Mouse (Mus musculus) stomach, embryonic 16.5 days (tissue): ENCODE data around the gene Chrm4. TPM values are rescaled to one million over a fixed set of nuclear protein-coding genes. Genes with fewer than 3 reads are reported as not detected.

Experiments used
- ATAC-seq: fragments of 200-750 bp; cut with Nextera tagmentation; 2 replicates; pipeline ENCODE4 v1.8.0; 2017; ENCODE audit warnings: moderate number of reproducible peaks, moderate TSS enrichment; ENCODE audit not compliant: insufficient read depth, low FRiP score
- H3K27ac ChIP-seq: fragments of 300-500 bp; sonication (generic); 2 replicates; pipeline ENCODE4 v1.5.1; 2014; ENCODE audit warnings: low read length
- H3K27me3 ChIP-seq: fragments of 300-500 bp; sonication (generic); 2 replicates; pipeline ENCODE4 v1.6.1; 2014; ENCODE audit warnings: low read length, control low read depth, mixed read lengths; ENCODE audit not compliant: control insufficient read depth, insufficient read depth
- H3K36me3 ChIP-seq: fragments of 300-500 bp; sonication (generic); 2 replicates; pipeline ENCODE4 v1.6.1; 2014; ENCODE audit warnings: low read length; ENCODE audit not compliant: control insufficient read depth, insufficient read depth
- H3K4me1 ChIP-seq: fragments of 300-500 bp; sonication (generic); 2 replicates; pipeline ENCODE4 v1.6.1; 2014; ENCODE audit warnings: low read length, control low read depth, mixed read lengths; ENCODE audit not compliant: control insufficient read depth, insufficient read depth
- H3K4me2 ChIP-seq: fragments of 300-500 bp; sonication (generic); 2 replicates; pipeline ENCODE4 v1.6.1; 2014; ENCODE audit warnings: low read depth, low read length, mixed read lengths
- H3K4me3 ChIP-seq: fragments of 300-500 bp; sonication (generic); replicated peaks from 2 replicates; pipeline ENCODE4 v1.5.1; 2014; ENCODE audit warnings: mild to moderate bottlenecking, low read length
- H3K9ac ChIP-seq: fragments of 300-500 bp; sonication (generic); 2 replicates; pipeline ENCODE4 v1.6.1; 2014; ENCODE audit warnings: low read length
- H3K9me3 ChIP-seq: fragments of 300-500 bp; sonication (generic); replicated peaks from 2 replicates; pipeline ENCODE4 v1.6.1; 2016; ENCODE audit warnings: low read length, control low read depth; ENCODE audit not compliant: control insufficient read depth
- WGBS: fragments of 180-500 bp; shearing (Covaris S2); extraction: QIAGEN DNeasy Blood & Tissue Kit; methylation state at CpG from one replicate; pipeline ENCODE4 v1.1.7; 2014; 5-methylcytosine and 5-hydroxymethylcytosine counted together
- polyA plus RNA-seq: library from polyadenylated mRNA; unstranded; fragments of >200 nt; fragmentation: Nextera tagmentation; extraction: Ambion mirVana; gene quantifications from 2 replicates; pipeline ENCODE4 v1.2.1, GENCODE M21; 2015

The Chrm4 gene
- polyA plus RNA-seq, result 0.27 and 0.31 TPM in 2 replicates

DNA sequence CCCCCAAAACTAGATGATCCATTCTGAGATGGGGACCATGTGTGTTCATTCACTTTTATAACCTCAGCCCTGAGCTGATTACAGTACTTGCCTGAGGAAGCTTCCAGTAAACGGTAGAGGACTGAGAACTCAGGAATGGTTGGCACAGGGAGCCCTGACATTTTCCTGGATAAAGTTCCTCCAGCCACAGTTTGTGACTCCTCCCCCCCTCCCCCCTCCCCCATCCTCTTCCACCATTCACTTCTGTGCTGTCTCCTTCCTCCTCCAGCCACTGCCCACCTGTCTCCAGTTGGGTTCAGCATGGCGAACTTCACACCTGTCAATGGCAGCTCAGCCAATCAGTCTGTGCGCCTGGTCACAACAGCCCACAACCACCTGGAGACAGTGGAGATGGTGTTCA lies at the start of gene Chrm4:
TSS of gene Chrm4 (plus strand) at position 301 of the 400 bp plus-strand sequence.
- H3K9ac ChIP-seq, result no peak within 1 kb of the TSS
- peaks cover 29% of the 10 kb centered on the region for H3K4me1 ChIP-seq
- 80% methylated on average over 3 of the region's 3 CpGs for WGBS
- H3K27ac ChIP-seq, result no peak within 1 kb of the TSS
- no peak within 1 kb of the TSS for H3K4me3 ChIP-seq
- no peaks in the 10 kb centered on the region for H3K36me3 ChIP-seq
- peaks cover 20% of the 10 kb centered on the region for H3K27me3 ChIP-seq
- ATAC-seq, result no peak
- H3K9me3 ChIP-seq, result no peaks in the 10 kb centered on the region
- H3K4me2 ChIP-seq, result peak within 1 kb of the TSS; percentile 41; the same call in 1 of the 2 replicates

DNA sequence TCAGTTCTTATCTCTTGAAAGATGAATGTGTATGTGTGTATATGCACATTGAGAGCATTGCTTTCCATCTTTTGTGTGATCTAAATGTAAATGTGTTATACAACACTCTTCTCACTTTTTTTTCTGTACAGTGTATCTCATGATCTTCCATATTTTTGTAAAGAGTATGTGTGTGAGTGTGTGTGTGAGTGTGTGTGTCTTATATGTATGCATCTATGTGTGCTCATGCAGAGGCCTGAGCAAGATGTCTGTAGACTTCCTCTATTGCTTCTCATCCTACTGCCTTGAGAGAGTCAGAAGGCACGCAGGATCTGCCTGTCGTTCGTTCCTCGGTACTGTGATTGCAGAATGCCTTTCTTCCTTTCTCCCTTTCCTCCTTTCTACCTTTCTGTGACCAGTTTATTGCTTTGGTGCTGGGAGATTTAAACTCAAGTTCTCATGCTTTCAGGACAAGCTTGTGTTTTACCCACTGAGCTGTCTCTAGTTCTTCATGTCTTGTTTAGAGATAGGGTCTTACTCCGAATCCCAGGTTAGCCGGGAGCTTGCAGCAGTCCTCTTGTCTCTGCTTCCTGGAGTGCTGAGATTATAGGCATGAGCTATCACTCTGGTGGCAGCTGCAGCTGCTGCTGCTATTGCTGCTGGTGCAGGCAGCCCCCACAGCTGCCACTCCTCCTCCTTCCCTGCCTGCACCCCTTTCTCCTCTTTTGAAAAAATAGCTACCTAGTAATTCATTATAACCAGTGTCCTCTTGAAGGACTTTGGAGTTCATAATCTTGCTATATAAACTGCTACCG lies 48.5 kb upstream of the Chrm4 start:
- H3K4me3 ChIP-seq, result no peak overlapping the region
- H3K4me1 ChIP-seq, result no peaks in the 10 kb centered on the region; the same call in 1 of the 2 replicates
- H3K9ac ChIP-seq, result no peak overlapping the region
- 42% methylated on average over 7 of the region's 7 CpGs for WGBS
- no peaks in the 10 kb centered on the region for H3K9me3 ChIP-seq
- H3K4me2 ChIP-seq, result no peak overlapping the region
- H3K27me3 ChIP-seq, result no peaks in the 10 kb centered on the region
- 0 out of 2 replicates have a peak, but pooled peaks cover 3% of the 10 kb centered on the region for H3K36me3 ChIP-seq
- no peak for ATAC-seq
- no peak overlapping the region for H3K27ac ChIP-seq

DNA sequence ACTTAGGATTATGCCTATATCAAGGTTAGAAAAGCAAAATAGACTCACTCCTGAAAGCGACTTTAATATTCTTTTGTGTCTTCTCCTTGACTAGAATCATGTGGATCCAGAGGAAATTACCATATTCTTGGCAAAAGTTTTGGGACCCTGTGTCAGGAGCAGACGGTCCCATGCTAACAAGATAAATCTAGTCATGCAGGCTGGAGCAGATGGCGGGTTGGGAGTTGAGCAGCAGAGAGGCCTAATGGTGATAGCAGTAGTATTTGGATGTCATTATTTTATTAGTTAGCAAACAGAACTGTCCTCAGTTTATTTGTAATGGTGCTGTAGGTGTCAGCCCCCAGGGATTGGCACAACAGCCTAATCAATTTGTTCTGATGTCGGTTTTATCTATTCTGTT lies 43.1 kb upstream of the Chrm4 start:
- H3K4me3 ChIP-seq, result no peak overlapping the region
- H3K9me3 ChIP-seq, result no peaks in the 10 kb centered on the region
- H3K36me3 ChIP-seq, result no peaks in the 10 kb centered on the region
- no peaks in the 10 kb centered on the region for H3K27me3 ChIP-seq
- no peak overlapping the region for H3K9ac ChIP-seq
- H3K27ac ChIP-seq, result no peak overlapping the region
- no peak overlapping the region for H3K4me2 ChIP-seq
- H3K4me1 ChIP-seq, result no peaks in the 10 kb centered on the region; the same call in 1 of the 2 replicates
- WGBS, result 67% methylated on average over 4 of the region's 4 CpGs
- ATAC-seq, result no peak

DNA sequence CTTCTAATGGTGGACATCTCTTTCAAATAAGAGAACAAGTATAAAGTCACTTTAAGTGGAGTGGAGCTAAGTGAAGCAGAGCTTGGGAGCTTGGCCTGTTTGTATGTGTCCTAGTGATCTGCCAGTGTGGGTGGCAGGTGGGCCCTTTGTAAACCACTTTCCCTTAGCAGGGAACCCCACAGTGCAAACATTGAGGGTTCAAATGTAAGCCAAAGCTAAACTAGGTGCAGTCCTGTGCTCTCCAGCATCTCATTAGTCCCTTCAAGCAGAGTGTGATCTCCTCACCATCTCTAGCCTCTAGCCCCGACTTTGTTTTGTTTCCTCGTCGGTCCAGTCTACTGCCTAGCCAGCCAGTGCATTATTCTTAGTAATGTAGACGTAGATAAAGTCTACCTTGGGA lies 42.4 kb upstream of the Chrm4 start:
- 63% methylated on average over 4 of the region's 4 CpGs for WGBS
- H3K4me2 ChIP-seq, result no peak overlapping the region
- no peaks in the 10 kb centered on the region for H3K4me1 ChIP-seq
- no peak for ATAC-seq
- no peaks in the 10 kb centered on the region for H3K36me3 ChIP-seq
- no peak overlapping the region for H3K4me3 ChIP-seq
- no peak overlapping the region for H3K9ac ChIP-seq
- H3K27ac ChIP-seq, result no peak overlapping the region
- H3K9me3 ChIP-seq, result no peaks in the 10 kb centered on the region
- H3K27me3 ChIP-seq, result no peaks in the 10 kb centered on the region

DNA sequence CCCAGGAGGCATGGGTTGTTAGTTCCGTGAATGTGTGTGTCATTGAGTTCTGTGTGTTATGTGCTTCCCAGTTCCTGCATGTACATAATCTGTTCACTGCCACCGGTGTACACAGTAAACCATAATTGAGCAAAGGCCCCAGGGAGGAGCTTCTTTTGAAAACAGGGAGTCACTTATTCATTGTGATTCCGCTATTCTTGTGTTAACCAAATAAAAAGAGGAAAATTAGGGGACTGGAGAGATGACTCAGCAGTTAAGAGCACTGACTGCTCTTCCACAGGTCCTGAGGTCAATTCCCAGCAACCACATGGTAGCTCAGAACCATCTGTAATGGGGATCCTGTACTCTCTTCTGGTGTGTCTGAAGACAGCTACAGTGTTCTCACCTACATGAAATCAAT lies 32.3 kb upstream of the Chrm4 start:
- H3K36me3 ChIP-seq, result peaks cover 2% of the 10 kb centered on the region; the same call in 1 of the 2 replicates
- WGBS, result 84% methylated on average over 3 of the region's 3 CpGs
- H3K9ac ChIP-seq, result no peak overlapping the region
- H3K27me3 ChIP-seq, result no peaks in the 10 kb centered on the region
- no peak overlapping the region for H3K27ac ChIP-seq
- no peak overlapping the region for H3K4me3 ChIP-seq
- H3K4me1 ChIP-seq, result no peaks in the 10 kb centered on the region
- H3K4me2 ChIP-seq, result no peak overlapping the region
- no peaks in the 10 kb centered on the region for H3K9me3 ChIP-seq
- no peak for ATAC-seq

DNA sequence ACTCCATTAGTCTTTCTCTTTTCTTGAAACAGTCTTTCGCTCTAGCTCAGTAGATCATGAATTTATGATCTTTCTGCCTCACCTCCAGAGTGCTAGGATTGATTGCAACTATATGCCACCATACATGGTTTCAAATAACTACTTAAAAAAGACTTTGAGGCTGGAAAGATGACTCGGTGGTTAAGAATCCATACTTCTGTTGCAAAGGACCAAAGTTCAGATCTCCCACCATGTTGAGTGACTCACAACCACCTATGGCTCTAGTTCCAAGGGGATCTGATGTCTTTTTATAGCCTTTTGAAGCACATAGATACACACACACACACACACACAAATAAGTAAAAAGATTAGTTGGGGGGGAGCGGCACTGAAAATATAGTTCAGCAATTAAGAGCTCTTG lies 31.6 kb upstream of the Chrm4 start:
- H3K27ac ChIP-seq, result no peak overlapping the region
- H3K27me3 ChIP-seq, result no peaks in the 10 kb centered on the region
- H3K36me3 ChIP-seq, result peaks cover 6% of the 10 kb centered on the region; the same call in 1 of the 2 replicates
- no peak overlapping the region for H3K9ac ChIP-seq
- ATAC-seq, result no peak
- WGBS, result 83% methylated on average over 3 of the region's 3 CpGs
- no peak overlapping the region for H3K4me2 ChIP-seq
- H3K4me1 ChIP-seq, result no peaks in the 10 kb centered on the region
- H3K4me3 ChIP-seq, result no peak overlapping the region
- H3K9me3 ChIP-seq, result no peaks in the 10 kb centered on the region

DNA sequence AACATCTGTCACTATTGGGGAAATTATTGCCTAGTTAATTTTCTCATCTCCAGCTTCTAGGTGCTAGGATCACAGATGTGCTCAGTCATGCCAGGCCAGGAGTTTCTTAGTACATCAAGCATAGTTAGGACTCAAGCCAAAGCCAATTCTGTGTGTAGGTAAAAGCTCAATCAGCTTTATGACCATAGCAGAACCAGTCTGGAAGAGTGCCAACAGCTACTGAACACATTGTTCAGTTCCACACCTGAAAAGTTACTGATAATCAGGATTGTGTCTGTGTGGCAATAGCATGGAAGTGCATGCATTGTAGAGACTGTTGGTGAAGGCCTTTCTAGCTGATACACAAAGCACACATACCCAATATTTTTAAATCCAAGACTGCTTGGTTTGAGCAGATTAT lies 29.1 kb upstream of the Chrm4 start:
- 0 out of 2 replicates have a peak, but pooled peaks have one; percentile 17 for ATAC-seq

DNA sequence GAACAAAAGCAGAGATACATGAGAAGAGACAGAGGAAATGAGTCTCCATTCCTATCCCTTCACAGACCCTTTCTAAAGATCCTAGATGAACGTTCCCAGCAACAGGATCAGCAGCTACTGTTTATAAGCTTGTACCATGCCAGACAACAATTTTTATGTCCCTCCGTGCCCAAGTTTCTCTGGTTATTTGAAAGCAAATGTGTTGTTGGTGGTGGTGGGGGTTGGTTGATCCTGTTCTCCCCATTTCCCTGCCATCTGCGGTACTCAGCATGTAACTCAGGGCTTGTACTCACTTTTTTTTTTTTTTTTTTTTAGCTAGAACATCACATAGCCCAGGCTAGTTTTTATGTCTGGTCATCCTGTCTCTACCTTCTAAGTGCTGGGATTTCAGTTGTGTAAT lies 27.9 kb upstream of the Chrm4 start:
- 87% methylated on average over 3 of the region's 3 CpGs for WGBS

More for the DNA sequence above, 29.1 kb upstream of the Chrm4 start:
- Histone ChIP-seq H3K4me2 (no peak overlapping the region), H3K9ac (no peak overlapping the region), H3K36me3 (peaks cover 6% of the 10 kb centered on the region; the same call in 1 of the 2 replicates), H3K4me3 (no peak overlapping the region), H3K27me3 (no peaks in the 10 kb centered on the region), H3K27ac (no peak overlapping the region), H3K4me1 (no peaks in the 10 kb centered on the region), H3K9me3 (no peaks in the 10 kb centered on the region)

DNA sequence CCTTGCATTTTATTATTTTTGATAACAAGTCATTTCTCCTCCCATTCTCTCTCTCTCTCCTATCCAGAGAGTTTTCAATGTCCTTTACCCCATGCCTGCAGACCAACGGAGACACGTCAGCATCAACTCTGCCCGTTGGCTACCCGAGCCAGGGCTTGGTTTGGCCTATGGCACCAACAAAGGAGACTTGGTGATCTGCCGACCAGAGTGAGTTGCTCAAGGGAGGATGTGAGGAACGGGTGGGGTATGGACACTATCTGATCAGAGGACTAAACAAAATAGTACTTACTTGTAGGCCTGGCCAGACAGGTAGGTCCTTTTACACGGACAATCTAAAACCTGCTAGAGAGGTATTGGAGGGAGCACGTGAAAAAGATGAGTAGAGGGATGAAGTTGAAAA lies 26.6 kb upstream of the Chrm4 start:
- no peak overlapping the region for H3K27ac ChIP-seq
- H3K9ac ChIP-seq, result no peak overlapping the region
- WGBS, result 94% methylated on average over 8 of the region's 8 CpGs
- no peak for ATAC-seq
- no peak overlapping the region for H3K4me3 ChIP-seq
- no peaks in the 10 kb centered on the region for H3K9me3 ChIP-seq
- H3K4me1 ChIP-seq, result 0 out of 2 replicates have a peak, but pooled peaks cover 2% of the 10 kb centered on the region
- H3K27me3 ChIP-seq, result no peaks in the 10 kb centered on the region
- peaks cover 6% of the 10 kb centered on the region; the same call in 1 of the 2 replicates for H3K36me3 ChIP-seq
- no peak overlapping the region for H3K4me2 ChIP-seq

More for the DNA sequence above, 27.9 kb upstream of the Chrm4 start:
- Histone ChIP-seq H3K36me3 (peaks cover 6% of the 10 kb centered on the region; the same call in 1 of the 2 replicates), H3K9ac (no peak overlapping the region), H3K4me1 (no peaks in the 10 kb centered on the region), H3K9me3 (no peaks in the 10 kb centered on the region), H3K27ac (no peak overlapping the region), H3K27me3 (no peaks in the 10 kb centered on the region), H3K4me3 (no peak overlapping the region), H3K4me2 (no peak overlapping the region)
- ATAC-seq, result no peak
